Mouse (Mus musculus): ENCODE measurements at regions not wholly inside any gene's neighbourhood (a gene's known extent, or its start where the extent isn't known, plus 50 kb on each side); places are given as distances from the start of the nearest gene placed in this dataset.

DNA sequence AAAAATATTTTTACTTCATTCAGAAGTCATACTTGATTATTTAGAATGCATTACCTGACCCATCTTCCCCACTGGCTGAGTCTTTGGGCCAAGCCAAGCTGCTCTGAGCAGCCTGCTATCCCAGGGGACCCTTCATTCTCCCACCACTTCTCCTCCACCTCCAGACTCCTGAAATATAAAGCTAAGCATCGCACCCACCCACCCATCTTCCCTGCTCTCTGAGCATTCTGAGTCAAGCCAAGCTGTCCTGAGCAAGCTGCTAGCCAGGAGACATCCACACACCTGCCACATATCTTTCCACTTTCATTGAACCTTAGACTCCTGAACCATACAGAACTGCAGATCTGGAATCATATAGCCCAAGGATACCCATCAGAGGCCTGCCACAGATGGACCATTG lies 1456.2 kb upstream of the Adam24 start:
- Histone ChIP-seq H3K4me1 (ENCODE audit: control insufficient read depth, insufficient read depth, low read length) (no peaks in the 10 kb centered on the region), H3K27me3 (replicated peaks; ENCODE audit: control insufficient read depth, insufficient read depth, low read length) (no peaks in the 10 kb centered on the region), H3K9me3 (ENCODE audit: control insufficient read depth, low read length) (no peaks in the 10 kb centered on the region), H3K36me3 (ENCODE audit: control insufficient read depth, insufficient read depth, low read length) (no peaks in the 10 kb centered on the region), H3K4me2 (ENCODE audit: low read depth, low read length) (no peak overlapping the region), H3K9ac (ENCODE audit: low read depth, low read length) (no peak overlapping the region), H3K27ac (ENCODE audit: low read length) (no peak overlapping the region), H3K4me3 (ENCODE audit: low read length) (no peak overlapping the region)
- WGBS: 91% methylated on average over 1 of the region's 1 CpGs
- ATAC-seq: no peak

- no peaks in the 10 kb centered on the region for H3K27me3 ChIP-seq (replicated peaks; ENCODE audit: control insufficient read depth, insufficient read depth, low read length)
- H3K4me2 ChIP-seq (ENCODE audit: low read depth, low read length): no peak overlapping the region
- no peaks in the 10 kb centered on the region for H3K36me3 ChIP-seq (ENCODE audit: control insufficient read depth, insufficient read depth, low read length)
- H3K27ac ChIP-seq (ENCODE audit: low read length): no peak overlapping the region
- no peak overlapping the region for H3K4me3 ChIP-seq (ENCODE audit: low read length)
- no peaks in the 10 kb centered on the region for H3K9me3 ChIP-seq (ENCODE audit: control insufficient read depth, low read length)
- ATAC-seq: no peak
- no peaks in the 10 kb centered on the region for H3K4me1 ChIP-seq (ENCODE audit: control insufficient read depth, insufficient read depth, low read length)
- H3K9ac ChIP-seq (ENCODE audit: low read depth, low read length): no peak overlapping the region
Measured at GRCm38 (mm10) chr8:39227239-39227638, 1447.6 kb upstream of the Adam24 start.

- Histone ChIP-seq H3K4me2 (ENCODE audit: low read depth, low read length) (no peak overlapping the region), H3K27ac (ENCODE audit: low read length) (no peak overlapping the region), H3K9ac (ENCODE audit: low read depth, low read length) (no peak overlapping the region), H3K4me3 (ENCODE audit: low read length) (no peak overlapping the region), H3K4me1 (ENCODE audit: control insufficient read depth, insufficient read depth, low read length) (no peaks in the 10 kb centered on the region), H3K27me3 (replicated peaks; ENCODE audit: control insufficient read depth, insufficient read depth, low read length) (no peaks in the 10 kb centered on the region), H3K36me3 (ENCODE audit: control insufficient read depth, insufficient read depth, low read length) (no peaks in the 10 kb centered on the region), H3K9me3 (ENCODE audit: control insufficient read depth, low read length) (no peaks in the 10 kb centered on the region)
- 63% methylated on average over 5 of the region's 5 CpGs for WGBS
- no peak for ATAC-seq
Measured at GRCm38 (mm10) chr8:39268970-39269497, 1405.8 kb upstream of the Adam24 start.

DNA sequence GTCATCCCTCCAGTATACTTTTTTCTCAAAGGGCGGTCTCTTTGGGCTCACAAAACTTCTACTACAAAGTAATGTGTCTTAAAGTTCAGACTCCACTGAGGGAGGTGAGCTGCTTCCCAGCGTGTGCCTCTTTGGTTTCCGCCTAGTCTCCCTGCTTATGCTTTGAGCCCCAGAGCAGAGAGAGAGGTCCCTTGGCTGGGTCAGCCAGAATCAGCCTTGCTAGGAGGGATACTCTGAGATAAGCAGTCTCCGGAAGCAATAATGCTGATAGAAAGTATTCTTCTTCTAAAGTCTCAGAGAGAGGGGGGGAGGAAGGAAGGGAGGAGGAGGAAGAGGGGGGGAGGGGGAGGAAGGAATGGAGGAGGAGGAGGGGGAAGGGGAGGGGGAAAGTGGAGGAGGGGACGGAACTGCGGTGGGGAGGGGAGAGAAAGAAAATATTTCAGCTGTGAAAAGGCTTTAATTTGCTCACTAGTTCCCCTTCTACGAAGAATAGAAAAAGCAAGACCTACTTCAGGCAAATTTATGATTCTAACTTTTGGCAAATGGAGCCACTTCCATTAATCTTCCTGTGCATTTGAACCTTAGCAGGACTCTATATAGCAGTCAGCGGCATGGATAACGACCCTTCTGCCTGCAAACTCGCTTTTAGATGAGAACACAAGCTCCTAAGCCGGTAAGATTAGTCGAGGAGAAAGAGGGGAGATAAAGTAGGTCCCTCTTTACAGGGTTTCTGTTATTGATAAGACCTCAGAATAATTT lies 1377.2 kb upstream of the Adam24 start:
- Histone ChIP-seq H3K27me3 (replicated peaks; ENCODE audit: control insufficient read depth, insufficient read depth, low read length) (no peaks in the 10 kb centered on the region), H3K9me3 (ENCODE audit: control insufficient read depth, low read length) (no peaks in the 10 kb centered on the region), H3K4me1 (ENCODE audit: control insufficient read depth, insufficient read depth, low read length) (no peaks in the 10 kb centered on the region), H3K27ac (ENCODE audit: low read length) (no peak overlapping the region), H3K36me3 (ENCODE audit: control insufficient read depth, insufficient read depth, low read length) (no peaks in the 10 kb centered on the region), H3K4me2 (ENCODE audit: low read depth, low read length) (peak overlapping the region; percentile 24; the same call in 1 of the 2 replicates), H3K4me3 (ENCODE audit: low read length) (no peak overlapping the region), H3K9ac (ENCODE audit: low read depth, low read length) (no peak overlapping the region)
- 9% methylated on average over 12 of the region's 12 CpGs for WGBS
- no peak for ATAC-seq

DNA sequence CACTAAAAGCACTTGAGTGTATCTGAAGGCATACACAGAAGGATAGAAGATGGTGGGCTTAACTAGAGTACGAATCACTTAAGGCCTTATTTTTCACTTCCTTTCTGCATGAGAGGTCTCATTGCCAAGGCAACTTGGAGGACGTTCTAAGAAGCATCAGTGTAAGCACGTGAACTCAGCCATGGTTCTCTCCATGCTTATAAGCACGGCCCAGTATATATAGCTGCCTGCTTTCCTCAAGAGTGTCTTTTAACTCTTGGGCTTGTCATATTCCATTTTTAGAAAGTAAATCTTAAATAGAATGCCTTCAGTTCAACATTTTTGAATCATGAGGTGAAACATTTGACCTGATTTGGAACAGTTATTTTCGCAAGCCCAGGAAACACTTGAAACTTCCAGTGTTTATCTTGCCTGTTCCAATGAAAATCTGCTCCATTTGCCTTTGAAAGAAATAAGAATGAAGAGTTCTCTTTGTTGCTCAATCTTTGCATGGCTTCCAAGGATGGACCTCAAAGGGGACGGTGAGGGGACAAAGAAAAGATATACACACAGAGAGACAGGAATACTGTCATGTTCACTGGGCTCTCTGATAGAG lies 1371.0 kb upstream of the Adam24 start:
- H3K36me3 ChIP-seq (ENCODE audit: control insufficient read depth, insufficient read depth, low read length): no peaks in the 10 kb centered on the region
- no peaks in the 10 kb centered on the region for H3K27me3 ChIP-seq (replicated peaks; ENCODE audit: control insufficient read depth, insufficient read depth, low read length)
- no peak for ATAC-seq
- H3K9me3 ChIP-seq (ENCODE audit: control insufficient read depth, low read length): no peaks in the 10 kb centered on the region
- H3K9ac ChIP-seq (ENCODE audit: low read depth, low read length): no peak overlapping the region
- H3K4me3 ChIP-seq (ENCODE audit: low read length): no peak overlapping the region
- H3K4me2 ChIP-seq (ENCODE audit: low read depth, low read length): no peak overlapping the region
- H3K4me1 ChIP-seq (ENCODE audit: control insufficient read depth, insufficient read depth, low read length): no peaks in the 10 kb centered on the region
- 69% methylated on average over 6 of the region's 6 CpGs for WGBS
- no peak overlapping the region for H3K27ac ChIP-seq (ENCODE audit: low read length)

DNA sequence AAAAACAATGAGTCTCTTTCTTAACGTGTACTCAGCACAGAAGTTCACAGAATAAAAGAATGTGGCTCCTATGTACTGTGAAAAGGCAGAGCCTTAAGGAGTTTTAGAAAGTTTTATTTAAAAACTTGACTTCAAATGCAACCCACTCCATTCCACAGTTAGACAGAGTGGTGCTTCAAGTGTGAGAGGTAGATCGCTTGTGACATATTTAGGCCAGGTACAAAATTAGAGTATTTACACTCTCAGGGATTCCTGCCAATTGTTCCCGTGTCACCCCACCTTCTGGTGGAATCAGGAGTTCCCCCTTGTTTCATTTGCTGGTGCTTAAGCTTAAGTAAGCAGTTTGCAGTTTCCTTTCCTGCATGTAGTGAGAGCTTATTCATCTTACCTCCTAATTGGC lies 1361.0 kb upstream of the Adam24 start:
- Histone ChIP-seq H3K4me3 (ENCODE audit: low read length) (no peak overlapping the region), H3K9me3 (ENCODE audit: control insufficient read depth, low read length) (no peaks in the 10 kb centered on the region), H3K9ac (ENCODE audit: low read depth, low read length) (no peak overlapping the region), H3K4me1 (ENCODE audit: control insufficient read depth, insufficient read depth, low read length) (no peaks in the 10 kb centered on the region), H3K36me3 (ENCODE audit: control insufficient read depth, insufficient read depth, low read length) (no peaks in the 10 kb centered on the region), H3K27me3 (replicated peaks; ENCODE audit: control insufficient read depth, insufficient read depth, low read length) (no peaks in the 10 kb centered on the region), H3K27ac (ENCODE audit: low read length) (no peak overlapping the region), H3K4me2 (ENCODE audit: low read depth, low read length) (no peak overlapping the region)
- 56% methylated on average over 3 of the region's 3 CpGs for WGBS
- ATAC-seq: no peak

DNA sequence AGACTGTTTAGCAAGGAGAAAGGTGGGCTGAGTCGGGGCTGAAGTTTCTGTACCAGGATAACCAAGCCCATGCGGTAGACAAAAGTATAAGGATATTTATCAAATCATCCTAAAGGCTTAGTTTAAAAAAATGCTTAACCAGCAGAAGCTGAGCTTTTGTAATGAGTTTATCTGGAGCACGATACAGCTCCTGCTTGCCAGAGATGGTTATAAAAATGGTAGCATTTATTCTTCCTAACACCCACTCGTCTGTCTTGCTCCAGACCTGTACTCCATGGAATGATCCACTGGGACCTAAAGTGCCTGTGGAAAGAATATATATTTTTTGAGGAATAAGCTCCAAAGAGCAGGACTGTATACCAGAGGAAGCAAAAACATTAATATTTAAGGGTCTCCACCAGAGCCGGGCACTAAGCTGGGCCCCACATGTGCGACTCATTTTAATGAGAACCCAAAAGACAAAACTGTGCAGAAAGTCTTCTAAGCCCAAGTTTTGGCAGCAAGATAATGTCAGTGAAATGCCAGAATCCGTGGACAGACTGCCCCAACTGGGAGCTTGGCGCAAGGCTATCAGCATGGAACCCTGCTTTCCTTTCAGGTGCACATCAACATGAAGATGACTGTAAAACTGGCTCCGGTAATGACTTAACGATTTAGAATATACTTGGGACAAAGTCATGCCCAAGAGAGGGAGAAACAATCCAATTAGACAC lies 1359.2 kb upstream of the Adam24 start:
- no peaks in the 10 kb centered on the region for H3K36me3 ChIP-seq (ENCODE audit: control insufficient read depth, insufficient read depth, low read length)
- WGBS: 87% methylated on average over 10 of the region's 10 CpGs
- no peak for ATAC-seq
- H3K9ac ChIP-seq (ENCODE audit: low read depth, low read length): no peak overlapping the region
- no peak overlapping the region for H3K4me3 ChIP-seq (ENCODE audit: low read length)
- no peaks in the 10 kb centered on the region for H3K9me3 ChIP-seq (ENCODE audit: control insufficient read depth, low read length)
- H3K4me2 ChIP-seq (ENCODE audit: low read depth, low read length): no peak overlapping the region
- H3K27me3 ChIP-seq (replicated peaks; ENCODE audit: control insufficient read depth, insufficient read depth, low read length): no peaks in the 10 kb centered on the region
- no peaks in the 10 kb centered on the region for H3K4me1 ChIP-seq (ENCODE audit: control insufficient read depth, insufficient read depth, low read length)
- no peak overlapping the region for H3K27ac ChIP-seq (ENCODE audit: low read length)

DNA sequence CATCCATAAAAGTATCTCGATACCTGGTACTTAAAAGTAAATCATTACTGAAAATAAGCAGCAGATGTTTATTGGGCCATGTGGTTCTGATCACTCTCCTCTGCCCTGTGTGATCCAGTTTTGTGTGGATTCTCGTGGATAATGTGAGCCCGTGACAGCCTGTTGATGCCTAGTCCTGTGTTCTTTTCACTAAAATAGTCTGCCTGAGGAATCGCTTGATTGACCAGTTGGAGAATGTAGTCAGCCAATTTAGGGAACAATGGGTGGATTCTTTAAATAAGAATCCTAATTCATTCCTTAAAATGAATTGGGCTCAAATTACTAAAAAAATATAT lies 1358.7 kb upstream of the Adam24 start:
- Histone ChIP-seq H3K4me1 (ENCODE audit: control insufficient read depth, insufficient read depth, low read length) (no peaks in the 10 kb centered on the region), H3K27me3 (replicated peaks; ENCODE audit: control insufficient read depth, insufficient read depth, low read length) (no peaks in the 10 kb centered on the region), H3K4me2 (ENCODE audit: low read depth, low read length) (no peak overlapping the region), H3K36me3 (ENCODE audit: control insufficient read depth, insufficient read depth, low read length) (no peaks in the 10 kb centered on the region), H3K9ac (ENCODE audit: low read depth, low read length) (no peak overlapping the region), H3K4me3 (ENCODE audit: low read length) (no peak overlapping the region), H3K27ac (ENCODE audit: low read length) (no peak overlapping the region), H3K9me3 (ENCODE audit: control insufficient read depth, low read length) (no peaks in the 10 kb centered on the region)
- no peak for ATAC-seq
- 72% methylated on average over 4 of the region's 4 CpGs for WGBS

DNA sequence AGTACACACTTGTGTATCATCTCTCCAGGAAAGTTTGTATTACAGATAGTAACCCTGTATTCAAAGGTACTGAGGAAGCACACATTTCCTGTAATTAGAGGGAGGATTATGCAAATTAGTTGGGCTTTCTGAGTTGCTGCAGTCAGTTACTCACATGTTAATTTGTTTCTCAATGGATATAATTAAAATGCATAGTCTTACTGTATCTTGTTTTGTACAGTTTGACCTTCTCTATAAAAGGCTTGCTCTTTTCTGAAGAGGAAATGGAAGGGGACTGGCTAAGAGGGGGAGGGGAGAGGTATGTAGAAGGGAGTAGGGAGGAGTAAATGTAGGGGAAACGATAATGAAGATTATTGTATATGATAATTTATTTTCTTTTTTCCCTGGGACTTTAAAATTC lies 1345.5 kb upstream of the Adam24 start:
- no peak overlapping the region for H3K4me2 ChIP-seq (ENCODE audit: low read depth, low read length)
- no peak overlapping the region for H3K27ac ChIP-seq (ENCODE audit: low read length)
- H3K27me3 ChIP-seq (replicated peaks; ENCODE audit: control insufficient read depth, insufficient read depth, low read length): no peaks in the 10 kb centered on the region
- WGBS: 92% methylated on average over 1 of the region's 1 CpGs
- ATAC-seq: no peak
- H3K9ac ChIP-seq (ENCODE audit: low read depth, low read length): no peak overlapping the region
- no peak overlapping the region for H3K4me3 ChIP-seq (ENCODE audit: low read length)
- H3K9me3 ChIP-seq (ENCODE audit: control insufficient read depth, low read length): no peaks in the 10 kb centered on the region
- H3K36me3 ChIP-seq (ENCODE audit: control insufficient read depth, insufficient read depth, low read length): no peaks in the 10 kb centered on the region
- no peaks in the 10 kb centered on the region for H3K4me1 ChIP-seq (ENCODE audit: control insufficient read depth, insufficient read depth, low read length)
